ENCODE assay signal across 11 mouse cellular contexts in genomic region chr2:39140586-39141455, GRCm38 (mm10). TPM values are rescaled to one million over a fixed set of nuclear protein-coding genes. Genes with fewer than 3 reads are reported as not detected.
DNase-seq lines count a peak whose midpoint lies in the region; ATAC-seq and TF ChIP-seq lines count a peak whose summit lies in the region.
"Had no signal": no experiment of that assay in that cellular context is flagged by ENCODE, and none has a peak within 500 bp of the region (broad histone marks: within the 10 kb centered on the region; RNA-seq: fewer than 3 reads in every experiment).

No protein-coding gene starts in this region.

- 87% methylated on average over 7 of the region's 7 CpGs for WGBS in heart, embryonic 11.5 days (ENCODE audit: insufficient replicate concordance)
- WGBS in thymus, adult 2 months: 91% methylated on average over 7 of the region's 7 CpGs

- peak; percentile 53 to 61 for DNase-seq in heart, adult 18-20 months
- DNase-seq in urinary bladder, postnatal 14 days (ENCODE audit: low spot score): peak; percentile 20
- no peak for DNase-seq in urinary bladder, adult 2 months (ENCODE audit: low spot score)
- DNase-seq in cerebellum, postnatal 36 days: peak; percentile 22 to 41
- peak; percentile 48 for DNase-seq in skeletal muscle tissue, adult 2 months (ENCODE audit: low read depth, low spot score)
- no peak for DNase-seq in thymus, adult 2 months
- no peak for DNase-seq in kidney, postnatal 14 days

- no peaks in the 10 kb centered on the region for H3K4me1 ChIP-seq in heart, embryonic 11.5 days (ENCODE audit: control insufficient read depth, insufficient read depth, low read length)
- H3K4me1 ChIP-seq in thymus, adult 2 months (replicated peaks; ENCODE audit: control insufficient read depth, insufficient read depth, low read length): no peaks in the 10 kb centered on the region
- H3K4me1 ChIP-seq: forebrain, embryonic 15.5 days; hindbrain, embryonic 13.5 days; liver, embryonic 15.5 days had no signal

- no peak overlapping the region for H3K4me3 ChIP-seq in heart, embryonic 11.5 days (ENCODE audit: low read depth, low read length)
- no peak overlapping the region for H3K4me3 ChIP-seq in thymus, adult 2 months (ENCODE audit: control insufficient read depth, insufficient read depth, low read length)
- H3K4me3 ChIP-seq: forebrain, embryonic 15.5 days; hindbrain, embryonic 13.5 days; liver, embryonic 15.5 days had no signal

- H3K4me2 ChIP-seq in heart, embryonic 11.5 days: no peak overlapping the region
- H3K4me2 ChIP-seq: forebrain, embryonic 15.5 days; hindbrain, embryonic 13.5 days; liver, embryonic 15.5 days had no signal

- H3K27ac ChIP-seq in heart, embryonic 11.5 days (ENCODE audit: low read depth, low read length): no peak overlapping the region
- H3K27ac ChIP-seq in thymus, adult 2 months (ENCODE audit: control insufficient read depth, insufficient read depth, low read length): no peak overlapping the region
- H3K27ac ChIP-seq: forebrain, embryonic 15.5 days; hindbrain, embryonic 13.5 days; liver, embryonic 15.5 days had no signal

- no peak for TF ChIP-seq CTCF in thymus, adult 2 months (IDR thresholded peaks at IDR 0.05; ENCODE audit: borderline replicate concordance, control insufficient read depth, extremely low read depth, insufficient read depth, low read length, poor library complexity)

- H3K9me3 ChIP-seq in heart, embryonic 11.5 days (replicated peaks; ENCODE audit: control insufficient read depth, low read length): no peaks in the 10 kb centered on the region
- H3K9me3 ChIP-seq: forebrain, embryonic 15.5 days; hindbrain, embryonic 13.5 days; liver, embryonic 15.5 days had no signal

- no peak for TF ChIP-seq POLR2A in thymus, adult 2 months (IDR thresholded peaks at IDR 0.05; ENCODE audit: control insufficient read depth, extremely low read depth, insufficient read depth, low read length, poor library complexity)

- ATAC-seq in heart, embryonic 11.5 days (replicated peaks; ENCODE audit: insufficient number of reproducible peaks, low FRiP score, low TSS enrichment): no peak
- ATAC-seq: forebrain, embryonic 15.5 days had no signal

- H3K36me3 ChIP-seq in heart, embryonic 11.5 days (ENCODE audit: control insufficient read depth, insufficient read depth, low read length): no peaks in the 10 kb centered on the region
- H3K36me3 ChIP-seq in thymus, adult 2 months (ENCODE audit: control insufficient read depth, insufficient read depth, low read length): no peaks in the 10 kb centered on the region
- H3K36me3 ChIP-seq: hindbrain, embryonic 13.5 days; liver, embryonic 15.5 days had no signal

- no peaks in the 10 kb centered on the region for H3K27me3 ChIP-seq in heart, embryonic 11.5 days (ENCODE audit: control insufficient read depth, insufficient read depth, low read length)
- H3K27me3 ChIP-seq in thymus, adult 2 months (ENCODE audit: control insufficient read depth, insufficient read depth, low read length): no peaks in the 10 kb centered on the region
- H3K27me3 ChIP-seq: forebrain, embryonic 15.5 days; hindbrain, embryonic 13.5 days; liver, embryonic 15.5 days had no signal

- no peak overlapping the region for H3K9ac ChIP-seq in heart, embryonic 11.5 days (ENCODE audit: low read depth, low read length)
- H3K9ac ChIP-seq: forebrain, embryonic 15.5 days; hindbrain, embryonic 13.5 days; liver, embryonic 15.5 days had no signal

RNA-seq across cellular contexts. Expression of gene Scai, which starts 49.7 kb away (rescaled TPM):
- total RNA-seq in heart, adult 18-20 months (2021): 1 to 10 TPM; 5.0 to 5.1 TPM
- 5.0 and 6.5 TPM in 2 replicates for polyA plus RNA-seq in heart, embryonic 11.5 days (2014; fragmentation: Nextera tagmentation; extraction: Ambion mirVana)
- polyA plus RNA-seq in urinary bladder, adult 2 months (2012; rRNA removed): 5.0 and 5.7 TPM in 2 replicates
- 3.9 and 4.8 TPM in 2 replicates for polyA plus RNA-seq in thymus, adult 2 months (2012; rRNA removed)

Comparison
In these comparisons a context has a peak if more than half of its experiments do, and no peak if none do; other contexts are left out.
1. DNase-seq: peak in heart, adult 18-20 months (2 of 2), urinary bladder, postnatal 14 days (single experiment), cerebellum, postnatal 36 days (2 of 2) and skeletal muscle tissue, adult 2 months (single experiment); none in urinary bladder, adult 2 months (single experiment), thymus, adult 2 months (single experiment) and kidney, postnatal 14 days (single experiment).